Mouse (Mus musculus): ENCODE results near the gene C1qbp. TPM values are rescaled to one million over a fixed set of nuclear protein-coding genes. Genes with fewer than 3 reads are reported as not detected.

The C1qbp gene
- polyA plus RNA-seq, 1 experiment = 318 TPM

DNA sequence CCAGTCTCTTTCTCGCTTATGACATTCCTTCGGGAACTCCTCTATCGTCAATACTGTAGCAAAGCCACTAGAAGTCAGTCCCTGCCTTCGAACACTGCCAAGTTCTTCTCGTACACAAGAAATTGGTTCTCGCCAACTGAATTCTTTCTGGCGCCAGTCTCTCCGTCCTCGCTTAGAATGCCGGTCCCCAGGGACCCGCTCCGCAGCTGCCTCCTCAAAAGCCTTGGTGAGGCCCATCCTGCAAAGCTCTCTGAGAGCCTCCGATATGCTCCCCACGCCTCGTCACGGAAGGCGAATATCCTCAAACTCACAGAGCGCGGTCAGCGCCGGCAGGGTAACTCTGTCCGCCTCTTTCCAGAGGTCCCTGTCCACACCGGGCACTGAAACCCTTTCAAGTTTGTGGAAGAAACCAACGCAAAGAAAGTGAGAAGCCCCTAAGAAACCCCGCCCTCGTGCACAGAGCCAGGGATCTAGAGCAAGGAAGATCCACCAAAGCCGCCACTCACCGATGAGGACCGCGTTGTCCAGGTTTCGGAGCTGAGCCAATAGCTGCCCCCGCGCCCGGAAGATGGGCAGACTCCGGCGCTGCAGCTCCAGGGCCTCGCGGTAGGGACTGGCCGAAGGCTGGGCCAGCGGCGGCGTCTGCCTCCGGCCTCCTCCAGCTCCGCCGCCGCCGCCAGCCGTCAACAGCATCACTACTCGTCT is 20.9 kb upstream of the C1qbp start:
- TF ChIP-seq TCF3 (IDR thresholded peaks at IDR 0.05; ENCODE audit: insufficient read length, low read depth) = no peak
- TF ChIP-seq SRF (IDR thresholded peaks at IDR 0.05; ENCODE audit: control insufficient read depth, insufficient read length, low read depth) = no peak
- no peak for TF ChIP-seq POLR2AphosphoS2 (IDR thresholded peaks at IDR 0.05; ENCODE audit: insufficient read length, low read depth)
- no peak for TF ChIP-seq USF1 (IDR thresholded peaks at IDR 0.05; ENCODE audit: low read depth)
- no peak for TF ChIP-seq MAX (IDR thresholded peaks at IDR 0.05; ENCODE audit: low read depth)
- TF ChIP-seq E2F4 (IDR thresholded peaks at IDR 0.05; ENCODE audit: insufficient read depth) = no peak
- peak overlapping the region; percentile 91 for H3K4me2 ChIP-seq (ENCODE audit: low read depth)
- peaks cover 13% of the 10 kb centered on the region for H3K36me3 ChIP-seq (ENCODE audit: control insufficient read depth, insufficient read depth)
- H3ac ChIP-seq (ENCODE audit: control insufficient read depth, insufficient read length) = peak overlapping the region; percentile 54
- H3K4me3 ChIP-seq = peak overlapping the region; percentile 68
- no peaks in the 10 kb centered on the region for H3K27me3 ChIP-seq (ENCODE audit: control insufficient read depth, insufficient read depth, insufficient read length)
- H3K79me2 ChIP-seq (ENCODE audit: control insufficient read depth, insufficient read depth) = peaks cover 33% of the 10 kb centered on the region

DNA sequence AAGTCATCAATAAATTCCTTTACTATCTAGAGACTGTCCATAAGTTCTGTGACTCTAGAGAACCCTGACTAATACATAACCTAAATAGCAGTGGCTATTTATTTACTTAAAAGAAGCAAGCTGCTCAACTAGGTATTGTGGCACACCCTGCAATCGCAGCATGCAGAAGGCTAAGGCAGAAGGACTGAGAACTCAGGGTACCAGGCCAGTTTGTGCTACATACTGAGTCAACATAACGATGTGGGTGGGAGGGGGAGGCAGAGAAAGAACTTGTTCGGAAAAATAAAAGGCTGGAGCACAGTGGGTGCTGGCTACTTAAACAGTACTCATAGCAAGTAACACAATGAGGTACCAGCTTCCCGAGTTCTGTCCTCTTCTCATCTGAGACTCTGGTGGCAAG is 18.3 kb upstream of the C1qbp start:
- H3K36me3 ChIP-seq (ENCODE audit: control insufficient read depth, insufficient read depth) = peaks cover 29% of the 10 kb centered on the region
- TF ChIP-seq USF1 (IDR thresholded peaks at IDR 0.05; ENCODE audit: low read depth) (no peak), REST (IDR thresholded peaks at IDR 0.05; ENCODE audit: insufficient read depth, insufficient read length) (no peak), CEBPB (IDR thresholded peaks at IDR 0.05; ENCODE audit: insufficient read depth, poor library complexity, severe bottlenecking) (no peak), MYOD1 (IDR thresholded peaks at IDR 0.05; ENCODE audit: control insufficient read depth in 1 of 3, insufficient read length in 2 of 3, low read depth in 2 of 3) (no peak), MAX (IDR thresholded peaks at IDR 0.05; ENCODE audit: low read depth) (no peak), POLR2AphosphoS2 (IDR thresholded peaks at IDR 0.05; ENCODE audit: insufficient read length, low read depth) (no peak), TCF12 (IDR thresholded peaks at IDR 0.05; ENCODE audit: insufficient read depth, poor library complexity, severe bottlenecking) (no peak), TCF3 (IDR thresholded peaks at IDR 0.05; ENCODE audit: insufficient read length, low read depth) (no peak), POLR2A (IDR thresholded peaks at IDR 0.05; ENCODE audit: insufficient read length, low read depth) (no peak), MYOG (IDR thresholded peaks at IDR 0.05; ENCODE audit: control insufficient read depth in 1 of 3, insufficient read depth in 1 of 3, insufficient read length in 2 of 3, low read depth in 2 of 3) (no peak), SRF (IDR thresholded peaks at IDR 0.05; ENCODE audit: control insufficient read depth, insufficient read length, low read depth) (no peak), E2F4 (IDR thresholded peaks at IDR 0.05; ENCODE audit: insufficient read depth) (no peak)

DNA sequence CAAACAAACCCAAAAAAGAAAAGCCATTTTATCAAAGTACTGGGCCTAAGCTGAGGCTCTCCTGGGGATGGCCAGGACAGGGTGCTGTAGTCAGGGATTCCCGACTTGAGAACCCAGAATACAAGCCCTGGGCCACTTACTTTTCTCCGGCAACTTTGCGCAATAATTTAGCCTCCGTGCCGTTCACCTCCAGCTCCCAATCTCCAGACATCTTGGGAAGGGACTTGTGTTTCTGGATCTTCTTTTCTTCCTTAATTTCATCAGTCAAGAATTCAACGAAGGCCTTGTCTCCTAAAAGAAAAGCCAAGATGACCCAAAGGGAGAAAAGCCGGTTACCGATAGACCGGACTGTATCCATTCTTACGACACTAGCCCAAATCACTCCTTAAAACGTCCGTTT is 796 bp downstream of the C1qbp start:
- Histone ChIP-seq H3K27me3 (ENCODE audit: control insufficient read depth, insufficient read depth, insufficient read length) (no peaks in the 10 kb centered on the region), H3ac (ENCODE audit: control insufficient read depth, insufficient read length) (peak overlapping the region; percentile 73), H3K4me2 (ENCODE audit: low read depth) (peak overlapping the region; percentile 78), H3K4me3 (peak overlapping the region; percentile 91), H3K36me3 (ENCODE audit: control insufficient read depth, insufficient read depth) (peaks cover 62% of the 10 kb centered on the region), H3K79me2 (ENCODE audit: control insufficient read depth, insufficient read depth) (peaks cover 31% of the 10 kb centered on the region)
- TF ChIP-seq MYOG (IDR thresholded peaks at IDR 0.05; ENCODE audit: control insufficient read depth in 1 of 3, insufficient read depth in 1 of 3, insufficient read length in 2 of 3, low read depth in 2 of 3) (no peak), CEBPB (IDR thresholded peaks at IDR 0.05; ENCODE audit: insufficient read depth, poor library complexity, severe bottlenecking) (peak; percentile 67; the same call in 1 of the 2 replicates)

More for the DNA sequence above, 18.3 kb upstream of the C1qbp start:
- no peak overlapping the region for H3K4me3 ChIP-seq
- no peak overlapping the region for H3ac ChIP-seq (ENCODE audit: control insufficient read depth, insufficient read length)
- peaks cover 37% of the 10 kb centered on the region for H3K79me2 ChIP-seq (ENCODE audit: control insufficient read depth, insufficient read depth)
- no peak overlapping the region for H3K4me2 ChIP-seq (ENCODE audit: low read depth)
- H3K27me3 ChIP-seq (ENCODE audit: control insufficient read depth, insufficient read depth, insufficient read length) = no peaks in the 10 kb centered on the region

DNA sequence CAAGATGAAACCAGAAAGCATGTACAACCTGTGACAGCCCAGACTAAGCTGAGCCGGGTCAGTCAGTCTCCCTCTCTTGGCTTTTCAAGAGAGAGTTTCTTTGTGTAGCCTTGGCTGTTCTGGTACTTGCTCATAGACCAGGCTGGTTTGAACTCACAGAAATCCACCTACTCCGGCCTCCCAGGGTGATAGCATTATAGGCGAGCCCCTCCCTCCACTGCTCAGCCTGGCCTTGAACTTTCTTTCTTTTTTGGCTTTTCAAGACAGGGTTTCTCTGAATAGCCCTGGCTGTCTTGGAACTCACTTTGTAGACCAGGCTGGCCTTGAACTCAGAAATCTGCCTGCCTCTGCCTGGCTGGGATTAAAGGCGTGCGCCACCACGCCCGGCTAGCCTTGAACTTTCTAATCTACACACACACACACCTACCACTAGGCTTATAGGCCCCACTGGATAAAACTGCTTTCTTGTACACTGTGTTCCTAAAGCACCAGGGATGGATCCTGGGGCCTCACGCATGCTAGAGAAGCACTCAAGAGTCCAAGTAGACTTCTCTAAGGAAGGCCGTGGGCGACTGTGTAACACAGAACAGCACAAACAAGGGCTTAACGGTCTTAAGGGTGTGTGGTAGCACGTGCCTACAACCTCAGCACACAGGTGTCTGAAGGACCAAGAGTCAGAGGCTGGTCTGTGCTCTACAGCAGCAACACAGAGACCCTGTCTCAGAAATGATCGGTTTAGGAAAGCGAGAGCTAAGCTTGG is 1.9 kb downstream of the C1qbp start:
- peak overlapping the region; percentile 78 for H3K4me2 ChIP-seq (ENCODE audit: low read depth)
- peak overlapping the region; percentile 91 for H3K4me3 ChIP-seq
- H3K27me3 ChIP-seq (ENCODE audit: control insufficient read depth, insufficient read depth, insufficient read length) = no peaks in the 10 kb centered on the region

DNA sequence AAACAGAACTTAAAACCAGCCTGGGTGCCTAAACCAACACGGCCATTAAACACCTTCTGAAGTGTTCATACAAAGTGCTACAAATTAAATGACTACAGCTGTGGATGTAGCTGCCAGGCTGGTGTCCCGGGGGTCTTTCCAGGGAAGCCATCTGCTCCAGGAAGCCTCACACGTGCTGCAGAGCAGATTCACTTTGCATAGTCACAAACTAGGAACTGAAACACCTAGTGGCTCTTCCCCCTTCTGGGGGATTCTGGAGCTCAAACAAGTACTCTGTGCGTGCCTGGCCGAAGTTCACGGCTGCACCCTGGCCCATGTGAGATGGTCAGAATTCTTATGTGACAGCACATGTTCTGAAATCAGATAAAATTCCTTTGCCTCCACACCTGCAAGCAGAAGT is 2.6 kb downstream of the C1qbp start:
- Histone ChIP-seq H3K27me3 (ENCODE audit: control insufficient read depth, insufficient read depth, insufficient read length) (no peaks in the 10 kb centered on the region), H3K4me3 (no peak overlapping the region), H3ac (ENCODE audit: control insufficient read depth, insufficient read length) (no peak overlapping the region), H3K36me3 (ENCODE audit: control insufficient read depth, insufficient read depth) (peaks cover 60% of the 10 kb centered on the region), H3K79me2 (ENCODE audit: control insufficient read depth, insufficient read depth) (peaks cover 31% of the 10 kb centered on the region), H3K4me2 (ENCODE audit: low read depth) (no peak overlapping the region)
- TF ChIP-seq MYOD1 (IDR thresholded peaks at IDR 0.05; ENCODE audit: control insufficient read depth in 1 of 3, insufficient read length in 2 of 3, low read depth in 2 of 3) (no peak), MYOG (IDR thresholded peaks at IDR 0.05; ENCODE audit: control insufficient read depth in 1 of 3, insufficient read depth in 1 of 3, insufficient read length in 2 of 3, low read depth in 2 of 3) (no peak), POLR2AphosphoS2 (IDR thresholded peaks at IDR 0.05; ENCODE audit: insufficient read length, low read depth) (no peak), CEBPB (IDR thresholded peaks at IDR 0.05; ENCODE audit: insufficient read depth, poor library complexity, severe bottlenecking) (no peak), MAX (IDR thresholded peaks at IDR 0.05; ENCODE audit: low read depth) (no peak), TCF12 (IDR thresholded peaks at IDR 0.05; ENCODE audit: insufficient read depth, poor library complexity, severe bottlenecking) (no peak)

More for the DNA sequence above, 1.9 kb downstream of the C1qbp start:
- Histone ChIP-seq H3ac (ENCODE audit: control insufficient read depth, insufficient read length) (no peak overlapping the region), H3K79me2 (ENCODE audit: control insufficient read depth, insufficient read depth) (peaks cover 31% of the 10 kb centered on the region), H3K36me3 (ENCODE audit: control insufficient read depth, insufficient read depth) (peaks cover 60% of the 10 kb centered on the region)
- no peak for TF ChIP-seq POLR2A (IDR thresholded peaks at IDR 0.05; ENCODE audit: insufficient read length, low read depth)

Measured in myocyte (in vitro differentiated cells).